Mouse (Mus musculus): ENCODE measurements around the gene Tmem151b. TPM values are rescaled to one million over a fixed set of nuclear protein-coding genes. Genes with fewer than 3 reads are reported as not detected.

Gene Tmem151b
- polyA plus RNA-seq, 1 experiment = 0.37 TPM

GRCm38 (mm10) chr17:45548541-45549512 is 650 bp downstream of the Tmem151b start:
- no peaks in the 10 kb centered on the region for H3K36me3 ChIP-seq (ENCODE audit: control insufficient read depth, insufficient read depth, low read length)
- H3K4me3 ChIP-seq (ENCODE audit: control insufficient read depth, low read depth, low read length) = peak overlapping the region; percentile 34; the same call in 1 of the 2 replicates
- peaks cover 4% of the 10 kb centered on the region; the same call in 1 of the 2 replicates for H3K27me3 ChIP-seq (ENCODE audit: control insufficient read depth, insufficient read depth, low read length)
- no peak overlapping the region for H3K27ac ChIP-seq (ENCODE audit: control insufficient read depth, insufficient read depth, low read depth, low read length)
- TF ChIP-seq CTCF (IDR thresholded peaks at IDR 0.05; ENCODE audit: control insufficient read depth, insufficient read depth, insufficient replicate concordance, low read depth, low read length) (no peak), POLR2A (IDR thresholded peaks at IDR 0.05; ENCODE audit: control insufficient read depth, low read depth, low read length) (no peak)
- H3K4me1 ChIP-seq (ENCODE audit: control insufficient read depth, insufficient read depth, low read length) = peaks cover 30% of the 10 kb centered on the region

GRCm38 (mm10) chr17:45547461-45548190 is 1.9 kb downstream of the Tmem151b start:
- TF ChIP-seq CTCF (IDR thresholded peaks at IDR 0.05; ENCODE audit: control insufficient read depth, insufficient read depth, insufficient replicate concordance, low read depth, low read length) (no peak), POLR2A (IDR thresholded peaks at IDR 0.05; ENCODE audit: control insufficient read depth, low read depth, low read length) (no peak)
- H3K4me1 ChIP-seq (ENCODE audit: control insufficient read depth, insufficient read depth, low read length) = peaks cover 30% of the 10 kb centered on the region

GRCm38 (mm10) chr17:45546941-45547340 is 2.5 kb downstream of the Tmem151b start:
- Histone ChIP-seq H3K4me1 (ENCODE audit: control insufficient read depth, insufficient read depth, low read length) (peaks cover 28% of the 10 kb centered on the region), H3K27ac (ENCODE audit: control insufficient read depth, insufficient read depth, low read depth, low read length) (no peak overlapping the region), H3K27me3 (ENCODE audit: control insufficient read depth, insufficient read depth, low read length) (peaks cover 4% of the 10 kb centered on the region; the same call in 1 of the 2 replicates), H3K4me3 (ENCODE audit: control insufficient read depth, low read depth, low read length) (no peak overlapping the region), H3K36me3 (ENCODE audit: control insufficient read depth, insufficient read depth, low read length) (no peaks in the 10 kb centered on the region)
- TF ChIP-seq CTCF (IDR thresholded peaks at IDR 0.05; ENCODE audit: control insufficient read depth, insufficient read depth, insufficient replicate concordance, low read depth, low read length) (no peak), POLR2A (IDR thresholded peaks at IDR 0.05; ENCODE audit: control insufficient read depth, low read depth, low read length) (no peak)

More at GRCm38 (mm10) chr17:45547461-45548190, 1.9 kb downstream of the Tmem151b start:
- no peak overlapping the region for H3K27ac ChIP-seq (ENCODE audit: control insufficient read depth, insufficient read depth, low read depth, low read length)
- peaks cover 4% of the 10 kb centered on the region; the same call in 1 of the 2 replicates for H3K27me3 ChIP-seq (ENCODE audit: control insufficient read depth, insufficient read depth, low read length)
- no peaks in the 10 kb centered on the region for H3K36me3 ChIP-seq (ENCODE audit: control insufficient read depth, insufficient read depth, low read length)
- no peak overlapping the region for H3K4me3 ChIP-seq (ENCODE audit: control insufficient read depth, low read depth, low read length)

GRCm38 (mm10) chr17:45545278-45545961 is 4.1 kb downstream of the Tmem151b start:
- Histone ChIP-seq H3K27me3 (ENCODE audit: control insufficient read depth, insufficient read depth, low read length) (peaks cover 4% of the 10 kb centered on the region; the same call in 1 of the 2 replicates), H3K36me3 (ENCODE audit: control insufficient read depth, insufficient read depth, low read length) (no peaks in the 10 kb centered on the region), H3K4me3 (ENCODE audit: control insufficient read depth, low read depth, low read length) (peak overlapping the region; percentile 25), H3K27ac (ENCODE audit: control insufficient read depth, insufficient read depth, low read depth, low read length) (no peak overlapping the region), H3K4me1 (ENCODE audit: control insufficient read depth, insufficient read depth, low read length) (peaks cover 26% of the 10 kb centered on the region)
- TF ChIP-seq POLR2A (IDR thresholded peaks at IDR 0.05; ENCODE audit: control insufficient read depth, low read depth, low read length) (no peak), CTCF (IDR thresholded peaks at IDR 0.05; ENCODE audit: control insufficient read depth, insufficient read depth, insufficient replicate concordance, low read depth, low read length) (no peak)

GRCm38 (mm10) chr17:45544873-45545277 is 4.6 kb downstream of the Tmem151b start:
- Histone ChIP-seq H3K4me3 (ENCODE audit: control insufficient read depth, low read depth, low read length) (peak overlapping the region; percentile 25), H3K4me1 (ENCODE audit: control insufficient read depth, insufficient read depth, low read length) (peaks cover 24% of the 10 kb centered on the region), H3K27ac (ENCODE audit: control insufficient read depth, insufficient read depth, low read depth, low read length) (no peak overlapping the region), H3K36me3 (ENCODE audit: control insufficient read depth, insufficient read depth, low read length) (no peaks in the 10 kb centered on the region), H3K27me3 (ENCODE audit: control insufficient read depth, insufficient read depth, low read length) (peaks cover 4% of the 10 kb centered on the region; the same call in 1 of the 2 replicates)
- TF ChIP-seq POLR2A (IDR thresholded peaks at IDR 0.05; ENCODE audit: control insufficient read depth, low read depth, low read length) (no peak), CTCF (IDR thresholded peaks at IDR 0.05; ENCODE audit: control insufficient read depth, insufficient read depth, insufficient replicate concordance, low read depth, low read length) (no peak)

GRCm38 (mm10) chr17:45544001-45544872 is 5.2 kb downstream of the Tmem151b start:
- Histone ChIP-seq H3K27ac (ENCODE audit: control insufficient read depth, insufficient read depth, low read depth, low read length) (no peak overlapping the region), H3K27me3 (ENCODE audit: control insufficient read depth, insufficient read depth, low read length) (peaks cover 4% of the 10 kb centered on the region; the same call in 1 of the 2 replicates), H3K4me1 (ENCODE audit: control insufficient read depth, insufficient read depth, low read length) (peaks cover 29% of the 10 kb centered on the region), H3K4me3 (ENCODE audit: control insufficient read depth, low read depth, low read length) (peak overlapping the region; percentile 25), H3K36me3 (ENCODE audit: control insufficient read depth, insufficient read depth, low read length) (no peaks in the 10 kb centered on the region)
- TF ChIP-seq CTCF (IDR thresholded peaks at IDR 0.05; ENCODE audit: control insufficient read depth, insufficient read depth, insufficient replicate concordance, low read depth, low read length) = no peak
